Mouse (Mus musculus): ENCODE data around the gene Mmp17.

DNA sequence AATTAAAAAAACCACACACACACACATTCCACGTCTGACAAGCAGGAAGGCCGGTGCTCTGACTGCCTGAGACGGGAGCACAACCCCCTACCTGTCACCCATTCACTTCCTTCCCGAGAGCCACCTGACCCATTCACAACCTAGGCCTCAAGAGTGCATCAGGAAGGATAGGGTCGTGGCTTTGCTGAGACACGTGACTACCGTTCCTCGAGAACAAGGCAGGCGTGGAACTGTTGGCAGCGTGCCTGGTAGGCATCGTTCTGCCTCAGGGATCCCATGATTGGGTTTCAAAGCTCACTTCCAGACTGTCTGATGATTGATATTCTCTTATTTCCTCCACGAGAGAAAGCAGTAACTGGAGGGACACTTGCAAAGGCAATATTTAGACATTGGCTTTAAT lies 5.8 kb upstream of the Mmp17 start:
- no peak for TF ChIP-seq GATA1 (IDR thresholded peaks at IDR 0.05; ENCODE audit: low read length)
- TF ChIP-seq TAL1 (IDR thresholded peaks at IDR 0.05; ENCODE audit: low read length), result no peak
